In genomic region chr3:83002191-83002590, GRCm38 (mm10) we compare ENCODE assay signal across 9 mouse cellular contexts. TPM values are rescaled to one million over a fixed set of nuclear protein-coding genes. Genes with fewer than 3 reads are reported as not detected.
DNase-seq lines count a peak whose midpoint lies in the region; ATAC-seq and TF ChIP-seq lines count a peak whose summit lies in the region.
"Had no signal": no experiment of that assay in that cellular context is flagged by ENCODE, and none has a peak within 500 bp of the region (broad histone marks: within the 10 kb centered on the region; RNA-seq: fewer than 3 reads in every experiment).

No protein-coding gene starts in this region.

- peak; percentile 27 for DNase-seq in cerebellum, adult 8-10 months
- peak; percentile 90 for DNase-seq in midbrain, embryonic 11.5 days (ENCODE audit: low spot score, missing footprints)
- peak; percentile 51 for DNase-seq in brain, adult 2 months (ENCODE audit: low read depth, low spot score)
- no peak for DNase-seq in liver, embryonic 14.5 days (ENCODE audit: low read depth in 3 of 3, low spot score in 3 of 3)
- peak; percentile 41 for DNase-seq in stomach, postnatal 0 days (ENCODE audit: low spot score)

- H3K9ac ChIP-seq in midbrain, embryonic 11.5 days (ENCODE audit: low read length), result no peak overlapping the region
- no peak overlapping the region for H3K9ac ChIP-seq in midbrain, embryonic 16.5 days (ENCODE audit: low read depth, low read length)
- H3K9ac ChIP-seq in liver, embryonic 14.5 days (replicated peaks), result no peak overlapping the region
- H3K9ac ChIP-seq in stomach, postnatal 0 days (ENCODE audit: low read length), result no peak overlapping the region

- no peak overlapping the region for H3K4me3 ChIP-seq in midbrain, embryonic 11.5 days (ENCODE audit: low read depth, low read length)
- H3K4me3 ChIP-seq in midbrain, embryonic 16.5 days (ENCODE audit: low read depth, low read length), result no peak overlapping the region
- H3K4me3 ChIP-seq in liver, embryonic 14.5 days (ENCODE audit: insufficient read depth in 1 of 2, low read depth in 2 of 2, low read length in 2 of 2), result no peak overlapping the region
- no peak overlapping the region for H3K4me3 ChIP-seq in stomach, postnatal 0 days (ENCODE audit: low read depth, low read length)

- no peak overlapping the region for H3K4me2 ChIP-seq in midbrain, embryonic 11.5 days
- H3K4me2 ChIP-seq in midbrain, embryonic 16.5 days (ENCODE audit: low read length), result no peak overlapping the region
- H3K4me2 ChIP-seq in liver, embryonic 14.5 days (ENCODE audit: low read depth), result no peak overlapping the region
- H3K4me2 ChIP-seq in stomach, postnatal 0 days (replicated peaks; ENCODE audit: low read depth), result no peak overlapping the region

- H3K27me3 ChIP-seq in midbrain, embryonic 11.5 days (ENCODE audit: control insufficient read depth, insufficient read depth, low read length), result no peaks in the 10 kb centered on the region
- no peaks in the 10 kb centered on the region for H3K27me3 ChIP-seq in midbrain, embryonic 16.5 days (ENCODE audit: control insufficient read depth, insufficient read depth, low read depth, low read length)
- H3K27me3 ChIP-seq in liver, embryonic 14.5 days (ENCODE audit: control insufficient read depth, insufficient read depth, low read length), result no peaks in the 10 kb centered on the region
- H3K27me3 ChIP-seq in stomach, postnatal 0 days (ENCODE audit: control insufficient read depth, insufficient read depth, low read length), result no peaks in the 10 kb centered on the region

- 2% methylated on average over 2 of the region's 2 CpGs for WGBS in midbrain, embryonic 11.5 days
- 3% methylated on average over 2 of the region's 2 CpGs for WGBS in midbrain, embryonic 16.5 days
- WGBS in liver, embryonic 14.5 days (ENCODE audit: insufficient replicate concordance), result 0% methylated on average over 2 of the region's 2 CpGs
- 5% methylated on average over 2 of the region's 2 CpGs for WGBS in stomach, postnatal 0 days

- no peaks in the 10 kb centered on the region for H3K9me3 ChIP-seq in midbrain, embryonic 11.5 days (ENCODE audit: control insufficient read depth, low read length)
- H3K9me3 ChIP-seq in midbrain, embryonic 16.5 days (replicated peaks; ENCODE audit: control insufficient read depth, low read length, poor library complexity, severe bottlenecking), result no peaks in the 10 kb centered on the region
- no peaks in the 10 kb centered on the region for H3K9me3 ChIP-seq in liver, embryonic 14.5 days (ENCODE audit: control insufficient read depth, low read length)
- H3K9me3 ChIP-seq in stomach, postnatal 0 days (ENCODE audit: control insufficient read depth, low read length), result no peaks in the 10 kb centered on the region

- no peak for ATAC-seq in cerebellum, adult (ENCODE audit: insufficient number of reproducible peaks, low FRiP score, low TSS enrichment)
- no peak for ATAC-seq in midbrain, embryonic 11.5 days (ENCODE audit: low FRiP score)
- ATAC-seq in midbrain, embryonic 16.5 days, result no peak
- ATAC-seq in granulocyte monocyte progenitor cell, adult 5-6 weeks (replicated peaks; ENCODE audit: poor library complexity, severe bottlenecking), result peak; percentile 83
- no peak for ATAC-seq in liver, embryonic 14.5 days (ENCODE audit: insufficient read depth)
- no peak for ATAC-seq in stomach, postnatal 0 days (ENCODE audit: low FRiP score, low TSS enrichment)

- TF ChIP-seq EP300 in liver, embryonic 14.5 days (IDR thresholded peaks at IDR 0.05; ENCODE audit: low read depth), result no peak
- TF ChIP-seq EP300 in stomach, postnatal 0 days (optimal IDR thresholded peaks at IDR 0.05), result no peak

- no peaks in the 10 kb centered on the region for H3K36me3 ChIP-seq in midbrain, embryonic 11.5 days (ENCODE audit: control insufficient read depth, insufficient read depth, low read length)
- H3K36me3 ChIP-seq in midbrain, embryonic 16.5 days (ENCODE audit: control insufficient read depth, insufficient read depth, low read length), result no peaks in the 10 kb centered on the region
- no peaks in the 10 kb centered on the region for H3K36me3 ChIP-seq in liver, embryonic 14.5 days (replicated peaks; ENCODE audit: control insufficient read depth, insufficient read depth, low read depth)
- no peaks in the 10 kb centered on the region for H3K36me3 ChIP-seq in stomach, postnatal 0 days (ENCODE audit: control insufficient read depth, insufficient read depth, low read length)

- H3K4me1 ChIP-seq in midbrain, embryonic 11.5 days (ENCODE audit: control insufficient read depth, insufficient read depth, low read length), result no peaks in the 10 kb centered on the region
- H3K4me1 ChIP-seq in midbrain, embryonic 16.5 days (ENCODE audit: control insufficient read depth, insufficient read depth, low read length), result peaks cover 5% of the 10 kb centered on the region; the same call in 1 of the 2 replicates
- no peaks in the 10 kb centered on the region; a peak in 1 of 4 replicates for H3K4me1 ChIP-seq in liver, embryonic 14.5 days (replicated peaks; ENCODE audit: control insufficient read depth in 2 of 2, insufficient read depth in 2 of 2, low read length in 1 of 2)
- H3K4me1 ChIP-seq in stomach, postnatal 0 days (replicated peaks; ENCODE audit: control insufficient read depth, insufficient read depth), result no peaks in the 10 kb centered on the region

- peak; percentile 63; the same call in 1 of the 2 replicates for TF ChIP-seq CTCF in liver, embryonic 14.5 days (IDR thresholded peaks at IDR 0.05; ENCODE audit: low read depth)
- TF ChIP-seq CTCF in stomach, postnatal 0 days (IDR thresholded peaks at IDR 0.05; ENCODE audit: low read depth), result peak; percentile 84

- H3K27ac ChIP-seq in midbrain, embryonic 11.5 days (ENCODE audit: low read depth, low read length), result no peak overlapping the region
- H3K27ac ChIP-seq in midbrain, embryonic 16.5 days (ENCODE audit: low read length), result no peak overlapping the region
- no peak overlapping the region for H3K27ac ChIP-seq in liver, embryonic 14.5 days
- H3K27ac ChIP-seq in stomach, postnatal 0 days (replicated peaks), result no peak overlapping the region

RNA-seq across cellular contexts. Expression of gene Fgg, which starts 5.3 kb away (rescaled TPM):
- polyA plus RNA-seq in midbrain, embryonic 11.5 days (2014; fragmentation: Nextera tagmentation; extraction: Ambion mirVana), result not detected in 2 replicates
- not detected in 2 replicates for polyA plus RNA-seq in midbrain, embryonic 16.5 days (2015; fragmentation: Nextera tagmentation; extraction: Ambion mirVana)
- total RNA-seq in granulocyte monocyte progenitor cell, adult 5-6 weeks (2014; fragmentation: Nextera tagmentation), result not detected in 2 replicates
- total RNA-seq in granulocyte monocyte progenitor cell, adult 5-6 weeks (2017), result not detected in 2 replicates
- polyA plus RNA-seq in liver, embryonic 14.5 days (2012; rRNA removed), result 171 and 249 TPM in 2 replicates
- polyA plus RNA-seq in liver, embryonic 14.5 days (2014; fragmentation: Nextera tagmentation; extraction: Ambion mirVana), result 392 and 442 TPM in 2 replicates
- polyA plus RNA-seq in stomach, postnatal 0 days (2015; fragmentation: Nextera tagmentation; extraction: Ambion mirVana), result 4.6 and 11.2 TPM in 2 replicates

RNA-seq across cellular contexts. Expression of gene Fga, which starts 23.7 kb away (rescaled TPM):
- not detected in 2 replicates for polyA plus RNA-seq in midbrain, embryonic 11.5 days (2014; fragmentation: Nextera tagmentation; extraction: Ambion mirVana)
- polyA plus RNA-seq in midbrain, embryonic 16.5 days (2015; fragmentation: Nextera tagmentation; extraction: Ambion mirVana), result not detected in 2 replicates
- total RNA-seq in granulocyte monocyte progenitor cell, adult 5-6 weeks (2014; fragmentation: Nextera tagmentation), result not detected in 2 replicates
- not detected in 2 replicates for total RNA-seq in granulocyte monocyte progenitor cell, adult 5-6 weeks (2017)
- polyA plus RNA-seq in liver, embryonic 14.5 days (2012; rRNA removed), result 105 and 203 TPM in 2 replicates
- 436 and 506 TPM in 2 replicates for polyA plus RNA-seq in liver, embryonic 14.5 days (2014; fragmentation: Nextera tagmentation; extraction: Ambion mirVana)
- polyA plus RNA-seq in stomach, postnatal 0 days (2015; fragmentation: Nextera tagmentation; extraction: Ambion mirVana), result 3.9 and 10.0 TPM in 2 replicates
- total RNA-seq: layer of hippocampus, adult 18-20 months had no signal

RNA-seq across cellular contexts. Expression of gene Fgb, which starts 47.5 kb away (rescaled TPM):
- polyA plus RNA-seq in midbrain, embryonic 11.5 days (2014; fragmentation: Nextera tagmentation; extraction: Ambion mirVana), result not detected in 2 replicates
- polyA plus RNA-seq in midbrain, embryonic 16.5 days (2015; fragmentation: Nextera tagmentation; extraction: Ambion mirVana), result not detected in 2 replicates
- total RNA-seq in granulocyte monocyte progenitor cell, adult 5-6 weeks (2014; fragmentation: Nextera tagmentation), result not detected in 2 replicates
- total RNA-seq in granulocyte monocyte progenitor cell, adult 5-6 weeks (2017), result not detected in 2 replicates
- polyA plus RNA-seq in liver, embryonic 14.5 days (2012; rRNA removed), result 85.1 and 184 TPM in 2 replicates
- polyA plus RNA-seq in liver, embryonic 14.5 days (2014; fragmentation: Nextera tagmentation; extraction: Ambion mirVana), result 330 and 376 TPM in 2 replicates
- polyA plus RNA-seq in stomach, postnatal 0 days (2015; fragmentation: Nextera tagmentation; extraction: Ambion mirVana), result 2.8 and 6.1 TPM in 2 replicates
- total RNA-seq: layer of hippocampus, adult 18-20 months had no signal

RNA-seq across cellular contexts. Expression of gene Plrg1, which starts 53.1 kb away (rescaled TPM):
- 142 and 144 TPM in 2 replicates for polyA plus RNA-seq in midbrain, embryonic 11.5 days (2014; fragmentation: Nextera tagmentation; extraction: Ambion mirVana)
- polyA plus RNA-seq in midbrain, embryonic 16.5 days (2015; fragmentation: Nextera tagmentation; extraction: Ambion mirVana), result 100 and 102 TPM in 2 replicates
- total RNA-seq in granulocyte monocyte progenitor cell, adult 5-6 weeks (2014; fragmentation: Nextera tagmentation), result 50.3 and 62.1 TPM in 2 replicates
- total RNA-seq in granulocyte monocyte progenitor cell, adult 5-6 weeks (2017), result 71.2 and 77.6 TPM in 2 replicates
- 26.0 and 34.9 TPM in 2 replicates for polyA plus RNA-seq in liver, embryonic 14.5 days (2012; rRNA removed)
- polyA plus RNA-seq in liver, embryonic 14.5 days (2014; fragmentation: Nextera tagmentation; extraction: Ambion mirVana), result 50.0 and 52.7 TPM in 2 replicates
- 43.7 and 44.6 TPM in 2 replicates for polyA plus RNA-seq in stomach, postnatal 0 days (2015; fragmentation: Nextera tagmentation; extraction: Ambion mirVana)

Comparison
In these comparisons a context has a peak if more than half of its experiments do, and no peak if none do; other contexts are left out.
1. DNase-seq: peak in cerebellum, adult 8-10 months (single experiment), midbrain, embryonic 11.5 days (single experiment), brain, adult 2 months (single experiment) and stomach, postnatal 0 days (single experiment); none in liver, embryonic 14.5 days (0 of 3).
2. RNA of gene Fgg, which starts 5.3 kb away (polyA plus RNA-seq): 171 to 442 TPM in liver, embryonic 14.5 days; 4.6 to 11.2 TPM in stomach, postnatal 0 days, not detected in midbrain, embryonic 11.5 days and not detected in midbrain, embryonic 16.5 days; every median in the first group is over 10 times any median in the second.
3. RNA of gene Fgb, which starts 47.5 kb away (polyA plus RNA-seq): 85.1 to 376 TPM in liver, embryonic 14.5 days; 2.8 to 6.1 TPM in stomach, postnatal 0 days, not detected in midbrain, embryonic 11.5 days and not detected in midbrain, embryonic 16.5 days; every median in the first group is over 10 times any median in the second.